Mouse (Mus musculus): ENCODE results near the gene Ndufc2. TPM values are rescaled to one million over a fixed set of nuclear protein-coding genes. Genes with fewer than 3 reads are reported as not detected.
A peak's percentile ranks its signal among the peaks of the same experiment; 100 is the strongest.

Gene Ndufc2
- polyA plus RNA-seq, 1 experiment from 2014 or later: 223 TPM

- ATAC-seq (no peak), DNase-seq (ENCODE audit: low read depth, low spot score) (no peak)
- TF ChIP-seq CTCF (IDR thresholded peaks at IDR 0.05): no peak
- CTCF ChIA-PET: interaction anchor here (1.3 kb wide), 1 partner anchor 11 kb away, joined by 3 read pairs; no protein-coding TSS in a partner anchor
- POLR2A ChIA-PET: no interaction called here
- in situ Hi-C loops (cut with MboI; ENCODE audit: low pct_unique_long_range_greater_than_20kb): no loop called here
- H3K27me3 ChIP-seq: no peaks in the 10 kb centered on the region
Observed at GRCm38 (mm10) chr7:97414426-97414825, 14.6 kb downstream of the Ndufc2 start.

GRCm38 (mm10) chr7:97414915-97415687, 15.3 kb downstream of the Ndufc2 start:
- in situ Hi-C loops (cut with MboI; ENCODE audit: low pct_unique_long_range_greater_than_20kb): no loop called here
- no peaks in the 10 kb centered on the region for H3K27me3 ChIP-seq
- ChIA-PET POLR2A (no interaction called here), CTCF (interaction anchor here (1.6 kb wide), 1 partner anchor 9 kb away, joined by 5 read pairs; no protein-coding TSS in a partner anchor)
- no peak for TF ChIP-seq CTCF (IDR thresholded peaks at IDR 0.05)
- DNase-seq (ENCODE audit: low read depth, low spot score) (no peak), ATAC-seq (no peak)

- H3K27me3 ChIP-seq: no peaks in the 10 kb centered on the region
- POLR2A ChIA-PET: no interaction called here
- DNase-seq (ENCODE audit: low read depth, low spot score) (no peak), ATAC-seq (no peak)
- in situ Hi-C loops (cut with MboI; ENCODE audit: low pct_unique_long_range_greater_than_20kb): no loop called here
- no peak for TF ChIP-seq CTCF (IDR thresholded peaks at IDR 0.05)
- CTCF ChIA-PET: interaction anchor here (1.6 kb wide), 1 partner anchor 7 kb away, joined by 5 read pairs; no protein-coding TSS in a partner anchor
Observed at GRCm38 (mm10) chr7:97416473-97416872, 16.7 kb downstream of the Ndufc2 start.

- ChIA-PET CTCF (no interaction called here), POLR2A (interaction anchor here (0.5 kb wide), 1 partner anchor 381 kb away, joined by 3 read pairs; no protein-coding TSS in a partner anchor)
- peak; percentile 10 for DNase-seq (ENCODE audit: low read depth, low spot score)
- TF ChIP-seq CTCF (IDR thresholded peaks at IDR 0.05): no peak
- H3K27me3 ChIP-seq: no peaks in the 10 kb centered on the region
- in situ Hi-C loops (cut with MboI; ENCODE audit: low pct_unique_long_range_greater_than_20kb): no loop called here
- ATAC-seq: peak; percentile 57
Observed at GRCm38 (mm10) chr7:97416906-97417777, 17.3 kb downstream of the Ndufc2 start, which contains the start of gene Thrsp. Gene Thrsp, minus strand, starts transcription at chr7:97417730.

- CTCF ChIA-PET: no interaction called here
Observed at GRCm38 (mm10) chr7:97418717-97419116, 18.9 kb downstream of the Ndufc2 start.

GRCm38 (mm10) chr7:97419163-97419562, 19.4 kb downstream of the Ndufc2 start:
- ATAC-seq (no peak), DNase-seq (ENCODE audit: low read depth, low spot score) (no peak)
- in situ Hi-C loops (cut with MboI; ENCODE audit: low pct_unique_long_range_greater_than_20kb): no loop called here
- no peaks in the 10 kb centered on the region for H3K27me3 ChIP-seq
- ChIA-PET POLR2A (no interaction called here), CTCF (no interaction called here)
- TF ChIP-seq CTCF (IDR thresholded peaks at IDR 0.05): no peak

More at GRCm38 (mm10) chr7:97418717-97419116, 18.9 kb downstream of the Ndufc2 start:
- DNase-seq (ENCODE audit: low read depth, low spot score) (no peak), ATAC-seq (no peak)
- POLR2A ChIA-PET: no interaction called here
- in situ Hi-C loops (cut with MboI; ENCODE audit: low pct_unique_long_range_greater_than_20kb): no loop called here
- TF ChIP-seq CTCF (IDR thresholded peaks at IDR 0.05): no peak
- H3K27me3 ChIP-seq: no peaks in the 10 kb centered on the region

- DNase-seq (ENCODE audit: low read depth, low spot score) (no peak), ATAC-seq (no peak)
- in situ Hi-C loops (cut with MboI; ENCODE audit: low pct_unique_long_range_greater_than_20kb): no loop called here
- ChIA-PET POLR2A (no interaction called here), CTCF (no interaction called here)
- H3K27me3 ChIP-seq: no peaks in the 10 kb centered on the region
- TF ChIP-seq CTCF (IDR thresholded peaks at IDR 0.05): no peak
Observed at GRCm38 (mm10) chr7:97420406-97420805, 20.6 kb downstream of the Ndufc2 start.

- ChIA-PET POLR2A (no interaction called here), CTCF (no interaction called here)
- ATAC-seq (no peak), DNase-seq (ENCODE audit: low read depth, low spot score) (no peak)
- TF ChIP-seq CTCF (IDR thresholded peaks at IDR 0.05): no peak
- H3K27me3 ChIP-seq: no peaks in the 10 kb centered on the region
- in situ Hi-C loops (cut with MboI; ENCODE audit: low pct_unique_long_range_greater_than_20kb): no loop called here
Observed at GRCm38 (mm10) chr7:97420958-97421651, 21.3 kb downstream of the Ndufc2 start.

GRCm38 (mm10) chr7:97423754-97424153, 24.0 kb downstream of the Ndufc2 start:
- POLR2A ChIA-PET: no interaction called here
- ATAC-seq: no peak
- DNase-seq (ENCODE audit: low read depth, low spot score): no peak
- CTCF ChIA-PET: interaction anchor here (0.8 to 2.1 kb wide), 9 partner anchors 8 to 114 kb away, joined by 3 to 7 read pairs (median 4); no protein-coding TSS in a partner anchor
- H3K27me3 ChIP-seq: no peaks in the 10 kb centered on the region
- TF ChIP-seq CTCF (IDR thresholded peaks at IDR 0.05): no peak
- in situ Hi-C loops (cut with MboI; ENCODE audit: low pct_unique_long_range_greater_than_20kb): no loop called here

GRCm38 (mm10) chr7:97424621-97425245, 24.9 kb downstream of the Ndufc2 start:
- no peaks in the 10 kb centered on the region for H3K27me3 ChIP-seq
- ATAC-seq (no peak), DNase-seq (ENCODE audit: low read depth, low spot score) (peak; percentile 17)
- CTCF ChIA-PET: interaction anchor here (0.7 to 2.1 kb wide), 20 partner anchors 9 to 254 kb away, joined by 3 to 9 read pairs (median 4); partner anchors contain the start of gene Ints4
- POLR2A ChIA-PET: interaction anchor here (0.7 kb wide), 2 partner anchors 13 to 46 kb away, joined by 3 read pairs; no protein-coding TSS in a partner anchor
- in situ Hi-C loops (cut with MboI; ENCODE audit: low pct_unique_long_range_greater_than_20kb): loop anchor here (5.0 to 25.0 kb wide), 2 partner anchors 238 to 563 kb away; no protein-coding TSS in a partner anchor
- peak; percentile 85 for TF ChIP-seq CTCF (IDR thresholded peaks at IDR 0.05)

All from Patski (cell line).